Mouse (Mus musculus) bone marrow macrophage, adult 2 months (primary cell): ENCODE measurements around the gene Kcnmb4.

Source experiments
- CTCF ChIP-seq: IDR thresholded peaks from 2 replicates; pipeline ENCODE4 v1.5.1; 2012; ENCODE audit warnings: low read depth, mild to moderate bottlenecking, low read length, moderate library complexity
- POLR2A ChIP-seq: IDR thresholded peaks from 2 replicates; pipeline ENCODE4 v1.6.1; 2012; ENCODE audit warnings: mild to moderate bottlenecking, low read depth, low read length, borderline replicate concordance

GRCm38 (mm10) chr10:116475725-116476124 lies 2.0 kb upstream of the Kcnmb4 start:
- TF ChIP-seq POLR2A, result no peak
- no peak for TF ChIP-seq CTCF
